Mouse (Mus musculus) hindbrain, embryonic 10.5 days (tissue): ENCODE results near the gene Col4a2. TPM values are rescaled to one million over a fixed set of nuclear protein-coding genes. Genes with fewer than 3 reads are reported as not detected.

ENCODE experiments used
- DNase-seq: peaks from one replicate; pipeline ENCODE4 v3.0.0-alpha.2; 2017; ENCODE audit warnings: low spot score
- H3K27ac ChIP-seq: fragments of 300-500 bp; sonication (generic); 2 replicates; pipeline ENCODE4 v1.5.1; 2016; ENCODE audit warnings: mild to moderate bottlenecking, moderate library complexity
- H3K27me3 ChIP-seq: fragments of 300-500 bp; sonication (generic); 2 replicates; pipeline ENCODE4 v1.6.1; 2016; ENCODE audit warnings: mild to moderate bottlenecking; ENCODE audit not compliant: poor library complexity, insufficient read depth, severe bottlenecking
- H3K36me3 ChIP-seq: fragments of 300-500 bp; sonication (generic); 2 replicates; pipeline ENCODE4 v1.6.1; 2016; ENCODE audit warnings: mild to moderate bottlenecking, moderate library complexity
- H3K4me1 ChIP-seq: fragments of 300-500 bp; sonication (generic); replicated peaks from 2 replicates; pipeline ENCODE4 v1.6.1; 2016; ENCODE audit warnings: mild to moderate bottlenecking
- H3K4me3 ChIP-seq: fragments of 300-500 bp; sonication (generic); 2 replicates; pipeline ENCODE4 v1.5.1; 2016; ENCODE audit warnings: mild to moderate bottlenecking, moderate library complexity
- H3K9me3 ChIP-seq: fragments of 300-500 bp; sonication (generic); 2 replicates; pipeline ENCODE4 v1.6.1; 2016; ENCODE audit warnings: mild to moderate bottlenecking, moderate library complexity
- WGBS: fragments of 180-500 bp; shearing (Covaris S2); methylation state at CpG from one replicate; pipeline ENCODE4 v1.1.7; 2016; 5-methylcytosine and 5-hydroxymethylcytosine counted together
- polyA plus RNA-seq: library from polyadenylated mRNA; unstranded; fragments of >200 nt; fragmentation: Nextera tagmentation; extraction: Ambion mirVana; gene quantifications from 2 replicates; pipeline ENCODE4 v1.2.1, GENCODE M21; 2016

Col4a2 gene
- polyA plus RNA-seq, 1 experiment from 2014 or later: 52.9 TPM

GRCm38 (mm10) chr8:11371347-11371746, 58.7 kb downstream of the Col4a2 start:
- Histone ChIP-seq H3K4me3 (no peak overlapping the region), H3K27me3 (0 out of 2 replicates have a peak, but pooled peaks cover 4% of the 10 kb centered on the region), H3K27ac (no peak overlapping the region), H3K36me3 (no peaks in the 10 kb centered on the region), H3K9me3 (no peaks in the 10 kb centered on the region), H3K4me1 (peaks cover 27% of the 10 kb centered on the region)
- no peak for DNase-seq
- 87% methylated on average over 10 of the region's 10 CpGs for WGBS

GRCm38 (mm10) chr8:11372080-11372479, 59.5 kb downstream of the Col4a2 start:
- no peak overlapping the region for H3K27ac ChIP-seq
- peaks cover 27% of the 10 kb centered on the region for H3K4me1 ChIP-seq
- H3K4me3 ChIP-seq: no peak overlapping the region
- 0 out of 2 replicates have a peak, but pooled peaks cover 4% of the 10 kb centered on the region for H3K27me3 ChIP-seq
- H3K9me3 ChIP-seq: no peaks in the 10 kb centered on the region
- no peak for DNase-seq
- WGBS: 91% methylated on average over 8 of the region's 8 CpGs
- no peaks in the 10 kb centered on the region for H3K36me3 ChIP-seq

GRCm38 (mm10) chr8:11373643-11374325, 61.2 kb downstream of the Col4a2 start:
- peaks cover 32% of the 10 kb centered on the region for H3K4me1 ChIP-seq
- no peak for DNase-seq
- 0 out of 2 replicates have a peak, but pooled peaks cover 1% of the 10 kb centered on the region for H3K27me3 ChIP-seq
- no peak overlapping the region for H3K4me3 ChIP-seq
- no peaks in the 10 kb centered on the region for H3K9me3 ChIP-seq
- H3K27ac ChIP-seq: no peak overlapping the region
- WGBS: 92% methylated on average over 15 of the region's 15 CpGs
- H3K36me3 ChIP-seq: no peaks in the 10 kb centered on the region

GRCm38 (mm10) chr8:11374326-11375076, 61.9 kb downstream of the Col4a2 start:
- Histone ChIP-seq H3K4me3 (no peak overlapping the region), H3K9me3 (no peaks in the 10 kb centered on the region), H3K36me3 (no peaks in the 10 kb centered on the region), H3K27me3 (no peaks in the 10 kb centered on the region), H3K4me1 (peaks cover 28% of the 10 kb centered on the region), H3K27ac (no peak overlapping the region)
- no peak for DNase-seq
- 85% methylated on average over 15 of the region's 15 CpGs for WGBS

- Histone ChIP-seq H3K4me3 (no peak overlapping the region), H3K4me1 (peaks cover 30% of the 10 kb centered on the region), H3K27me3 (no peaks in the 10 kb centered on the region), H3K36me3 (no peaks in the 10 kb centered on the region), H3K9me3 (no peaks in the 10 kb centered on the region), H3K27ac (peak overlapping the region; percentile 50; the same call in 1 of the 2 replicates)
- WGBS: 79% methylated on average over 18 of the region's 18 CpGs
- no peak for DNase-seq
Observed at GRCm38 (mm10) chr8:11375749-11376438, 63.3 kb downstream of the Col4a2 start.

- Histone ChIP-seq H3K27me3 (no peaks in the 10 kb centered on the region), H3K4me1 (peaks cover 45% of the 10 kb centered on the region)
Observed at GRCm38 (mm10) chr8:11377391-11378210, 65.0 kb downstream of the Col4a2 start.

GRCm38 (mm10) chr8:11379590-11379989, 67.0 kb downstream of the Col4a2 start:
- DNase-seq: no peak
- Histone ChIP-seq H3K27me3 (no peaks in the 10 kb centered on the region), H3K36me3 (no peaks in the 10 kb centered on the region), H3K4me1 (peaks cover 57% of the 10 kb centered on the region), H3K4me3 (no peak overlapping the region), H3K27ac (no peak overlapping the region; the same call in 1 of the 2 replicates), H3K9me3 (no peaks in the 10 kb centered on the region)
- 79% methylated on average over 7 of the region's 7 CpGs for WGBS

More at GRCm38 (mm10) chr8:11377391-11378210, 65.0 kb downstream of the Col4a2 start:
- WGBS: 72% methylated on average over 16 of the region's 16 CpGs
- DNase-seq: no peak
- no peaks in the 10 kb centered on the region for H3K36me3 ChIP-seq
- H3K27ac ChIP-seq: 0 out of 2 replicates have a peak overlapping the region, but pooled peaks have one; percentile 40
- H3K9me3 ChIP-seq: no peaks in the 10 kb centered on the region
- no peak overlapping the region for H3K4me3 ChIP-seq

GRCm38 (mm10) chr8:11381544-11381943, 68.9 kb downstream of the Col4a2 start:
- Histone ChIP-seq H3K27ac (peak overlapping the region; percentile 37; the same call in 1 of the 2 replicates), H3K36me3 (no peaks in the 10 kb centered on the region), H3K4me3 (no peak overlapping the region), H3K9me3 (no peaks in the 10 kb centered on the region), H3K4me1 (peaks cover 65% of the 10 kb centered on the region), H3K27me3 (no peaks in the 10 kb centered on the region)
- DNase-seq: no peak
- 86% methylated on average over 7 of the region's 7 CpGs for WGBS

GRCm38 (mm10) chr8:11382059-11382810, 69.6 kb downstream of the Col4a2 start:
- H3K4me1 ChIP-seq: peaks cover 59% of the 10 kb centered on the region
- no peaks in the 10 kb centered on the region for H3K36me3 ChIP-seq
- peak overlapping the region; percentile 50 for H3K27ac ChIP-seq
- H3K9me3 ChIP-seq: no peaks in the 10 kb centered on the region
- WGBS: 47% methylated on average over 19 of the region's 19 CpGs
- DNase-seq: no peak
- no peak overlapping the region for H3K4me3 ChIP-seq
- no peaks in the 10 kb centered on the region for H3K27me3 ChIP-seq

GRCm38 (mm10) chr8:11382933-11383332, 70.3 kb downstream of the Col4a2 start:
- 61% methylated on average over 3 of the region's 3 CpGs for WGBS
- Histone ChIP-seq H3K9me3 (no peaks in the 10 kb centered on the region), H3K36me3 (no peaks in the 10 kb centered on the region), H3K4me1 (peaks cover 53% of the 10 kb centered on the region), H3K4me3 (no peak overlapping the region), H3K27me3 (no peaks in the 10 kb centered on the region), H3K27ac (peak overlapping the region; percentile 50; the same call in 1 of the 2 replicates)
- no peak for DNase-seq

- Histone ChIP-seq H3K9me3 (no peaks in the 10 kb centered on the region), H3K4me1 (peaks cover 53% of the 10 kb centered on the region), H3K36me3 (no peaks in the 10 kb centered on the region), H3K27ac (peak overlapping the region; percentile 50; the same call in 1 of the 2 replicates), H3K27me3 (no peaks in the 10 kb centered on the region), H3K4me3 (no peak overlapping the region)
- WGBS: 51% methylated on average over 3 of the region's 3 CpGs
- no peak for DNase-seq
Observed at GRCm38 (mm10) chr8:11383379-11383778, 70.8 kb downstream of the Col4a2 start.
